Mouse (Mus musculus): ENCODE data around the gene Rpl13a.

DNA sequence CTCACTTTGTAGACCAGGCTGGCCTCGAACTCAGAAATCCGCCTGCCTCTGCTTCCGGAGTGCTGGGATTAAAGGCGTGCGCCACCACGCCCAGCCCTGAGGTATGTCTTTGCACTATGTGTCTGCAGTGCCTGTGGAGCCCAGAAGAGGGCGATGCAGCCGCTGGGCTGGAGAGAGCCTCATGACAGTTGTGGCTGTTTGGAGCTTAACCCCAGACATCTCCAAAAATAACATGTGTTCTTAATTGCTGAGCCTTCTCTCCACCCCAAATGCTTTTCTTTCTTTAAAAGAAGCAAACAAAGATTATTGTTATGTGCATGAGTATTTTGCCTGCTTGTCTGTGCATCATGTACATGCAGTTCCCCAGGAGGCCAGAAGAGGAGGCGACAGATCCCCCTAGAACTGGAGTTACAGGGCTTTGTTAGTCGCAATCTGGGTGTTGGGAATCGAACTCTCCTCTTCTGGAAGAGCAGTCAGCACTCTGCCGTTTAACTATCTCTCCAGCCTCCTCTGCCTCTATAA, 26.5 kb upstream of the Rpl13a start:
- TF ChIP-seq CTCF (IDR thresholded peaks at IDR 0.05; ENCODE audit: low read depth): peak; percentile 74
- TF ChIP-seq EP300 (optimal IDR thresholded peaks at IDR 0.05): no peak
